Mouse (Mus musculus): ENCODE results near the gene Ripply3. TPM values are rescaled to one million over a fixed set of nuclear protein-coding genes. Genes with fewer than 3 reads are reported as not detected.

Ripply3 gene
- not detected for total RNA-seq (2023)

DNA sequence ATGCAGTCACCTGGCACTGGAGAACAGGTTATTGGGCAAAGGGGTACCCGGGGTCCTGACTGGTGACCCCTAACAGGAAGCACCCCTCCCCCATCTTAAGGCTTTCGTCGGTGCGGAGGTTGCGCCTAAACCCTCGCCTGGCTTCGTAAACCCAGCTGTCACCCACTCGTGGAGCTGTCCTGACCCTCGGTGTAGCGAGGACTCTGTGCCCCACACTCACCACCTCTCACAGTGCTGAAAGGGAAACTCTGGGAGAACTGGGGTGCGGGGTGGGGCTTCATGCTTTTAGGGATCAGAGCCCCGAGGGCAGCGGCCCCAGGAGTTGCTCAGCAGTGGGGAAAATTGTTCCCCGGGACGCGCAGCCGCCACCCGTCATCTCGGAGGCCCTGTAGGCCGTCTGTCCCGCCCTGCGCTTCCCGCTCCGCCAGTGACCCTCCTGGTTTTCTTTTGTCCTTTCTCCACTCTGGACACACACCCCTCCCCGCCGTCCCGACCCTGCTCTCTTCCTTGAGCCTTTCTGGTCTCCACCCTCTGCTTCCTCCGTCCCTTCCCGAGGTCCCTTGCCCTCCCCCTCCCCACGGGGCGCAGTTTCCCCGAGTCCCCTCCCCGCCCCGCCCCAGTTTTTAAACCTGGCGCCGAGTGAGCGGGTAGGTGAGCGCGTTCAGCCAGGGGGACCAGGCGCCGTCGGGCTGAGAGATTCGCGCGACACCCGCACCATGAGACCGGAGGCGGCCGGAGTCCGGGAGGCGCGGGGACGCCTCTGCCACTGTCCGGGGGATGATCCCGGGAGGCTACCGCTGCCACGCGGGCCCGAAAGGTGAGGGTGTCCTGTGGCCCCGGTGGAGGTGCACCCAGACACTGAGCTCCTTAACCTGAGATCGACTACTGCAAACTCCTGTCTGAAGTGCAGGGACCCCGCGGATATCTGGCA is at the start of gene Ripply3:
Ripply3 (plus strand) TSS at position 640 of the 931 bp plus-strand sequence.

GRCm38 (mm10) chr16:94313229-94314030 is 14.8 kb upstream of the Ripply3 start, which contains the start of gene Hlcs:
Hlcs (minus strand) TSS chr16:94313571.

GRCm38 (mm10) chr16:94370173-94370914 is 42.1 kb downstream of the Ripply3 start, which contains the start of gene Ttc3:
Ttc3 (plus strand) TSS chr16:94370618.

GRCm38 (mm10) chr16:94371301-94371931 is 43.2 kb downstream of the Ripply3 start, which contains the start of gene Pigp:
Pigp (minus strand) TSS chr16:94371842.

Other genes starting within 250 kb of the Ripply3 start
- not detected for gene Sim2, start 243.5 kb upstream of the Ripply3 start, total RNA-seq (2023)
- gene Hlcs, start 14.8 kb upstream of the Ripply3 start, total RNA-seq (2023): 50.0 TPM
- gene Ttc3, start 42.2 kb downstream of the Ripply3 start, total RNA-seq (2023): 167 TPM
- 40.0 TPM for gene Pigp, start 43.4 kb downstream of the Ripply3 start, total RNA-seq (2023)
- gene Vps26c, start 198.4 kb downstream of the Ripply3 start, total RNA-seq (2023): 32.5 TPM
- 126 TPM for gene Dyrk1a, start 241.6 kb downstream of the Ripply3 start, total RNA-seq (2023)

Measured in CD8-positive naive resting alpha-beta T cell, adult 57 days (primary cell).